Mouse (Mus musculus): ENCODE data around the gene Wbp1l.

Wbp1l gene

GRCm38 (mm10) chr19:46629807-46630206, 30.9 kb downstream of the Wbp1l start:
- DNase-seq (ENCODE audit: low read depth, low spot score): peak; percentile 31

GRCm38 (mm10) chr19:46631637-46632036, 32.8 kb downstream of the Wbp1l start:
- no peak for DNase-seq (ENCODE audit: low read depth, low spot score)

GRCm38 (mm10) chr19:46635766-46636165, 36.9 kb downstream of the Wbp1l start:
- no peak for DNase-seq (ENCODE audit: low read depth, low spot score)

GRCm38 (mm10) chr19:46637598-46637997, 38.7 kb downstream of the Wbp1l start:
- DNase-seq (ENCODE audit: low read depth, low spot score): no peak

- no peak for DNase-seq (ENCODE audit: low read depth, low spot score)
These were observed 40.2 kb downstream of the Wbp1l start for GRCm38 (mm10) chr19:46639053-46639452.

- DNase-seq (ENCODE audit: low read depth, low spot score): no peak
These were observed 40.6 kb downstream of the Wbp1l start for GRCm38 (mm10) chr19:46639496-46639895.

GRCm38 (mm10) chr19:46640780-46641179, 41.9 kb downstream of the Wbp1l start:
- DNase-seq (ENCODE audit: low read depth, low spot score): no peak

- no peak for DNase-seq (ENCODE audit: low read depth, low spot score)
These were observed 42.7 kb downstream of the Wbp1l start for GRCm38 (mm10) chr19:46641420-46642085.

- no peak for DNase-seq (ENCODE audit: low read depth, low spot score)
These were observed 43.4 kb downstream of the Wbp1l start for GRCm38 (mm10) chr19:46642136-46642753.

- DNase-seq (ENCODE audit: low read depth, low spot score): no peak
These were observed 44.4 kb downstream of the Wbp1l start for GRCm38 (mm10) chr19:46643236-46643635.

GRCm38 (mm10) chr19:46644343-46644792, 45.5 kb downstream of the Wbp1l start:
- DNase-seq (ENCODE audit: low read depth, low spot score): no peak

- DNase-seq (ENCODE audit: low read depth, low spot score): no peak
These were observed 46.1 kb downstream of the Wbp1l start for GRCm38 (mm10) chr19:46644793-46645602.

- DNase-seq (ENCODE audit: low read depth, low spot score): no peak
These were observed 47.2 kb downstream of the Wbp1l start for GRCm38 (mm10) chr19:46646041-46646481.

- no peak for DNase-seq (ENCODE audit: low read depth, low spot score)
These were observed 48.4 kb downstream of the Wbp1l start for GRCm38 (mm10) chr19:46647254-46647653.

- no peak for DNase-seq (ENCODE audit: low read depth, low spot score)
These were observed 49.0 kb downstream of the Wbp1l start for GRCm38 (mm10) chr19:46647850-46648249.

GRCm38 (mm10) chr19:46648565-46648964, 49.7 kb downstream of the Wbp1l start:
- no peak for DNase-seq (ENCODE audit: low read depth, low spot score)

GRCm38 (mm10) chr19:46653188-46653587, 54.3 kb downstream of the Wbp1l start:
- no peak for DNase-seq (ENCODE audit: low read depth, low spot score)

GRCm38 (mm10) chr19:46653616-46654235, 54.8 kb downstream of the Wbp1l start:
- no peak for DNase-seq (ENCODE audit: low read depth, low spot score)

- DNase-seq (ENCODE audit: low read depth, low spot score): no peak
These were observed 56.7 kb downstream of the Wbp1l start for GRCm38 (mm10) chr19:46655626-46656025.

GRCm38 (mm10) chr19:46656151-46656840, 57.4 kb downstream of the Wbp1l start:
- no peak for DNase-seq (ENCODE audit: low read depth, low spot score)

- peak; percentile 70 for DNase-seq (ENCODE audit: low read depth, low spot score)
These were observed 58.6 kb downstream of the Wbp1l start for GRCm38 (mm10) chr19:46657339-46658020.

All from CD4-positive, CD25-positive, alpha-beta regulatory T cell, adult 2 months (primary cell).